Comparison of ENCODE assay signal across 30 mouse cellular contexts in the genomic region with DNA sequence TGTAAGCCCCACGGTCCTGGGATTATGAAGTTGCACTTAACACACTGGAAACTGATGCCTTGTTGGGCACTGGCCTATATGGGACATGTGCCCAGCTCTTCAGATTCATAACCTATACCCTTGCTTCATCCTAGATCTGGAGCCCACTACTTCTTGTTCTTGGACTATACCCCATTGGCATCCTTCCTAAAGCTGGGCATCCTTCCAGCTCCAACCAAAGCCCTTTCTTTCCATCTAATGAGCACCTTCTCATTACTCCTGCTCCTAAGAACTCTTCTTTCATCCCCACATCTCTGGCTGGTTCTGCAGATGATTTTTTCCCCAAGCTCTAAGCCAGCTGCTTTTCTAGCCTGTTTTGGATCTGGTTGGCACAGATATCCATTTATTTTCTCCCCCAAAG.
DNase-seq lines count a peak whose midpoint lies in the region; ATAC-seq and TF ChIP-seq lines count a peak whose summit lies in the region.
"Had no signal": no experiment of that assay in that cellular context is flagged by ENCODE, and none has a peak within 500 bp of the region (broad histone marks: within the 10 kb centered on the region; RNA-seq: fewer than 3 reads in every experiment).

No protein-coding gene starts in this region.

- TF ChIP-seq POLR2A in cerebellum, adult 2 months (IDR thresholded peaks at IDR 0.05; ENCODE audit: borderline replicate concordance, insufficient read depth, low read length): no peak
- no peak for TF ChIP-seq POLR2A in heart, adult 2 months (IDR thresholded peaks at IDR 0.05; ENCODE audit: insufficient read depth, low read depth, low read length)

- intact Hi-C loops in heart, adult 2 months (cut with DNase I): no loop called here

- TF ChIP-seq EP300 in heart, adult 2 months (IDR thresholded peaks at IDR 0.05; ENCODE audit: insufficient read depth, low read depth, low read length): no peak

- H3K4me1 ChIP-seq in cerebellum, adult 2 months (ENCODE audit: control insufficient read depth, insufficient read depth, low read length): peaks cover 4% of the 10 kb centered on the region; the same call in 1 of the 2 replicates
- H3K4me1 ChIP-seq in heart, adult 2 months (ENCODE audit: control insufficient read depth, insufficient read depth, low read length): no peaks in the 10 kb centered on the region
- H3K4me1 ChIP-seq: forebrain, embryonic 12.5 days; heart, embryonic 15.5 days; hindbrain, embryonic 10.5 days; hindbrain, embryonic 13.5 days; intestine, embryonic 15.5 days had no signal

- no peaks in the 10 kb centered on the region for H3K36me3 ChIP-seq in heart, adult 2 months (ENCODE audit: control insufficient read depth, insufficient read depth, low read length)
- H3K36me3 ChIP-seq: embryonic facial prominence, embryonic 10.5 days; embryonic facial prominence, embryonic 13.5 days; forebrain, embryonic 12.5 days; heart, embryonic 12.5 days; heart, embryonic 15.5 days; hindbrain, embryonic 10.5 days; hindbrain, embryonic 13.5 days; intestine, embryonic 15.5 days had no signal

- H3K79me2 ChIP-seq in heart, adult 2 months (replicated peaks; ENCODE audit: control insufficient read depth, insufficient read depth, low read length): no peaks in the 10 kb centered on the region

- no peak for TF ChIP-seq CTCF in cerebellum, adult 2 months (IDR thresholded peaks at IDR 0.05; ENCODE audit: borderline replicate concordance, insufficient read depth, low read depth, low read length)
- TF ChIP-seq CTCF in heart, adult 2 months (IDR thresholded peaks at IDR 0.05): no peak

- 43% methylated on average over 1 of the region's 1 CpGs for WGBS in cerebellum, adult 2 months
- 46% methylated on average over 1 of the region's 1 CpGs for WGBS in heart, adult 2 months

- no peak overlapping the region for H3K9ac ChIP-seq in heart, adult 2 months (ENCODE audit: low read depth, low read length)
- H3K9ac ChIP-seq: embryonic facial prominence, embryonic 13.5 days; forebrain, embryonic 12.5 days; heart, embryonic 12.5 days; heart, embryonic 15.5 days; hindbrain, embryonic 13.5 days; intestine, embryonic 15.5 days had no signal

- DNase-seq in cerebellum, postnatal 10 days: peak; percentile 60 to 68
- DNase-seq in cerebellum, adult 2 months: no peak
- no peak for DNase-seq in frontal cortex, postnatal 25 days (ENCODE audit: low spot score in 2 of 2)
- DNase-seq in brain, adult 2 months (ENCODE audit: low read depth, low spot score): peak; percentile 43
- no peak for DNase-seq in heart, adult 2 months
- DNase-seq: adrenal gland, adult 8-10 months; adrenal gland, postnatal 25 days; cerebellum, adult 11-12 months; cerebellum, adult 9-10 months; cerebellum, postnatal 36 days; embryo, embryonic 11 days; gastrocnemius, postnatal 10 days; gastrocnemius, postnatal 36 days; heart, adult 11 months; heart, postnatal 10 days; heart, postnatal 36 days; kidney, adult 11 months had no signal

- no peak overlapping the region for H3K4me3 ChIP-seq in cerebellum, adult 2 months (replicated peaks; ENCODE audit: insufficient read depth, low read depth, low read length)
- no peak overlapping the region for H3K4me3 ChIP-seq in heart, adult 2 months
- H3K4me3 ChIP-seq: embryonic facial prominence, embryonic 10.5 days; embryonic facial prominence, embryonic 13.5 days; erythroblast, embryonic 14.5 days; forebrain, embryonic 12.5 days; heart, embryonic 12.5 days; heart, embryonic 15.5 days; hindbrain, embryonic 10.5 days; hindbrain, embryonic 13.5 days; intestine, embryonic 15.5 days had no signal

- peak; percentile 84 for ATAC-seq in frontal cortex, adult (ENCODE audit: low TSS enrichment)
- ATAC-seq: activated CD4-positive, CD25-positive, alpha-beta regulatory T cell, adult 4 months; forebrain, embryonic 16.5 days; hindbrain, embryonic 16.5 days; intestine, embryonic 15.5 days had no signal

- H3K27me3 ChIP-seq in cerebellum, adult 2 months (ENCODE audit: control insufficient read depth, insufficient read depth, low read length): no peaks in the 10 kb centered on the region
- H3K27me3 ChIP-seq in heart, adult 2 months (ENCODE audit: control insufficient read depth, insufficient read depth, low read length): no peaks in the 10 kb centered on the region
- H3K27me3 ChIP-seq: embryonic facial prominence, embryonic 13.5 days; forebrain, embryonic 12.5 days; heart, embryonic 12.5 days; heart, embryonic 15.5 days; hindbrain, embryonic 13.5 days; intestine, embryonic 15.5 days had no signal

- H3K27ac ChIP-seq in cerebellum, adult 2 months (ENCODE audit: insufficient read depth, low read length): no peak overlapping the region
- H3K27ac ChIP-seq in heart, adult 2 months: no peak overlapping the region
- H3K27ac ChIP-seq: embryonic facial prominence, embryonic 10.5 days; embryonic facial prominence, embryonic 13.5 days; forebrain, embryonic 12.5 days; heart, embryonic 15.5 days; hindbrain, embryonic 10.5 days; hindbrain, embryonic 13.5 days; intestine, embryonic 15.5 days had no signal

Comparison
In these comparisons a context has a peak if more than half of its experiments do, and no peak if none do; other contexts are left out.
1. DNase-seq: peak in cerebellum, postnatal 10 days (2 of 2) and brain, adult 2 months (single experiment); none in cerebellum, adult 2 months (0 of 2), frontal cortex, postnatal 25 days (0 of 2) and heart, adult 2 months (0 of 2).